Mouse (Mus musculus) lung, postnatal 25 days (tissue): ENCODE data around the gene Tsfm.
"Not testable (repeated sequence)": the region's sequence is repeated elsewhere in the genome, so short reads cannot be mapped to it uniquely, and the experiment has no call there.

ENCODE experiments used
- DNase-seq: peaks from one replicate; pipeline ENCODE4 v3.0.0; 2022; ENCODE audit warnings: low spot score

The Tsfm gene

DNA sequence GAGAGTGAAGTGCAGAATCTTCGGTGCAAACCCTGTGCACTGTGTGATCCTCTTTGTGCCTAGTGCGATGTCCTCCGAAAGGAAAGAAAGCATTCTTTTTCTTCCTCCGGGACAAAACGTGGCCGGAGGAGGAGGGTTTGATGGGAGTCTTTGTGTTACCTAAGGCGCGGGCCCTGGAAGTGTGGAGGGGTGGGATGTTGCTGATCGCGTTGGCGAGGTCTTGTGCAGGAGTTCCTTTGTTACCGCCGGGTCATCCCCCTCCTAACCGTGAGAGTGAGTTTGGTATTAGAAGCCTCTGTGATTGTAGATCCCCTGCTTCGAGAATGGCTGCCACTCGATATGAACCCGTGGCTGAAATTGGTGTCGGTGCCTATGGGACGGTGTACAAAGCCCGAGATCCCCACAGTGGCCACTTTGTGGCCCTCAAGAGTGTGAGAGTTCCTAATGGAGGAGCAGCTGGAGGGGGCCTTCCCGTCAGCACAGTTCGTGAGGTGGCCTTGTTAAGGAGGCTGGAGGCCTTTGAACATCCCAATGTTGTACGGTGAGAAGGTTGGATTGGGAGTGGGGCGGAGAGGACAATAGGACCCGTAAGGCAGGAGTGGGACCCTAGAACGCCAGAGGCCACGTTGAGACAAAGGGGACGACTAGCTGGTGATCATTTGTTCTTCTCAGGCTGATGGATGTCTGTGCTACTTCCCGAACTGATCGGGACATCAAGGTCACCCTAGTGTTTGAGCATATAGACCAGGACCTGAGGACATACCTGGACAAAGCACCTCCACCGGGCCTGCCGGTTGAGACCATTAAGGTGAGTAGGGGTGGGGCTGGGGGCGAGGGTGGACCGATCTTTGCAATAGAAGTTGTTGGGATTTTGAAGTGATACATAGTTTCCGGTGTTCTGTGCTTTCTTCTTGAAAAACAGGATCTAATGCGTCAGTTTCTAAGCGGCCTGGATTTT is 33.6 kb upstream of the Tsfm start:
- no peak for DNase-seq

DNA sequence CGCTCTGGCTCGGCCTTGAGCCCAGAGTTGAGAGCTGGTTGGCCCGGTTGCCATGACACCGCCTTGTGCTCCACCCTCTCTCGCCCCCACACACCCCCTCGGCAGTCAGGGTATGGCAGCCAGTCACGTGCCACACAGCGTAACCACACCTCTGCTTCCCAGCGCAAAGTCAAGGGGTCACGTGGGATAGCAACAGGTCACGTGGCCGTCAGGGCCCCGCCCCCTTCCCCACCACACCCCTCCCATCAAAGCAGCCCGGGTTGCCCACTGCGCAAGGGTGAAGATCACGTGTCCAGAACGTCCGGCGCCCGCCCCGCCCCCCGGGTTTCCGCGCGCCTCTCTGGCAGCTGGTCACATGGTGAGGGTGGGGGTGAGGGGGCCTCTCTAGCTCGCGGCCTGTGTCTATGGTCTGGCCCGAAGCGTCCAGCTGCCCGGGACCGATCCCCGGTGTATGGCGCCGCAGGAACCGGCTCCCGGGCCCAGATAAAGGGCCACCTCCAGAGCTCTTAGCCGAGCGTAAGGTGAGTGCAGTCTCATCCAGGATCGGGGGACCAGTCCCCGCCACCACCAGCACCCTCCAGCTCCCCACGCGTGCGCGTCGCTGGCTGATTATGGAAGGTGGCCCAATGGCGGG is 32.7 kb upstream of the Tsfm start, which contains the start of gene Cdk4:
Gene Cdk4, plus strand, starts transcription at position 296 of the 634 bp plus-strand sequence.
- peak; percentile 98 for DNase-seq

GRCm38 (mm10) chr10:127062503-127062902 is 31.9 kb upstream of the Tsfm start:
- DNase-seq, result no peak

DNA sequence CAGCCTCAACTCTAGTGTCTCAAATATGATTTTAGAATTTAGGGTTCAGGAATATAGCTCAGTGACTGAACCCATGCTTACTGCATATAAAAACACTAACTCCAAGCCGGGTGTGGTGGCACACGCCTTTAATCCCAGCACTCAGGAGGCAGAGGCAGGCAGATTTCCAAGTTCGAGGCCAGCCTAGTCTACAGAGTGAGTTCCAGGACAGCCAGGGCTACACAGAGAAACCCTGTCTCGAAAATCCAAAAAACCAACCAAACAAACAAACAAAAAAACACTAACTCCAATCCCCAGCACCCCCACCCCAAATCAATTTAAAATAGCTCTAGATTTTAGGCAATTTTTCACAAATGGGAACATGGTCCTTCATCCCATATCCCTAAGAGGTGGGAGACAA is 31.5 kb upstream of the Tsfm start:
- not testable (repeated sequence) for DNase-seq

- no peak for DNase-seq
These were observed 30.9 kb upstream of the Tsfm start for GRCm38 (mm10) chr10:127061513-127061912.

DNA sequence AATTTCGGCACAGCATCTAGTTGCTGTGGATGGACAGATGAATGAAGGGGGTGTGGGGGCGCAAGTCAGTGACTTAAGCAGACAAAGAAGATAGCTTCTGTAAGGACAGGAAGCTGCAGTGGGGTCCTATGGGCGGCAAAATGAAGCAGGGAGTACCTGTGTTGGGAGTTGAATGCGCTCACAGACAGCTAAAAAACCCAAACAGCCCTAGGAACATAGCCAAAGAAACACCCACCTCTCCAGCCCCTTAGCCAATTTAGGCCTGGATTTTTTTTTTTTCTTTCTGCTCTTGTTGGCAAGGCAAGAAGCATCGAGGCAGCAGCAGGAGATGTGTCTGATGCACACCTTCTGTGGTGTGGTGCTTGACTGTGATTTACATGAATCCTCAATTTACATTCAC is 30.4 kb upstream of the Tsfm start:
- DNase-seq, result no peak

DNA sequence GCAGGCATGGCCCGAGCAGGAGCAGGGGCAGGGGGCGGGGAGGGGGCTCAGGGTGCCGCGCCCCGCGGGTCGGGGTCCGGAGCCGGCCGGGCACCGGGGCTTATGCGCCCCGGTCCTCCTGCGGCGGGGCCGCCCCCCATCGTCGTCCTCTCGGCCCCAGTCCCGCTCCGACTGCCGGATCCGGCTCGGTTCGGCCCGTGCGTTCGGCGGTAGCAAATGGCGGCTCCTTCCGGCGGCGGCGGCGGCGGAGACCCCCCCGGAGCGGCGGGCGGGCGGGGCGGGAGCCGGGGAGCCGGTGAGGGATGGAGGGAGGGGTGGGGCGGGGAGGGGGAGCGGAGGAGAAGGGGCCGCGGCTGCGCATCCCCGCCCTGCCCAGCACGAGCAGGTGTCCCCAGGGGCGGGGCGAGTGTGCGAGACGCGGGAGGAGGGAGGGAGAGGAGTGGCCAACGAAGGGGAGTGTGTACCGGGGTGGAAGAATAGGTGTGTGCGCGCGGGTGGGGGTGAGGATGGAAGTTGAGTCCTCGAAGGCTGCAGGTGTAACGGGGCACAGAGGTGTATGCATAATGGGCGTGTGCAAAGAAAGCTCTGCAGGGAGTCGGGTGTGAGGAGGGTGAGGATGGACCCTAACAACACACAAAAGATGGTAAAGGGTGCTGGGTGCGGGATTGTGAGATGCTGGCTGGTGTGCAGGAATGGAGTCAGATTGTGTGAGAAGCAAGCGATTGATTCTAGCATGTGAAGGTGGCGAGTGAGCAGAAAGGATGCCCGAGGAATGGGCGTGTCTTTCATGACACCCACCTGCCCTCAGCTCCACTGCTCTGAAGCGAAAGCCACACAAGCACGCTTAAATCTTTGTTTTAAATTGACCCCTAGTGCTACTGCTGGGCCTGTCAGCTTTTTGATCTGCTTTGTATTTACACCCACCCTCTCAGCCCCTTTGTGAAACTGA is 29.6 kb upstream of the Tsfm start, which contains the start of gene March9:
Gene March9, minus strand, starts transcription at position 217 of the 949 bp plus-strand sequence.
- peak; percentile 82 for DNase-seq

GRCm38 (mm10) chr10:127059174-127059967 is 28.7 kb upstream of the Tsfm start:
- DNase-seq, result no peak

- no peak for DNase-seq
These were observed 28.1 kb upstream of the Tsfm start for GRCm38 (mm10) chr10:127058708-127059107.

- peak; percentile 79 for DNase-seq
These were observed 27.5 kb upstream of the Tsfm start for GRCm38 (mm10) chr10:127058161-127058560.

- DNase-seq, result no peak
These were observed 25.9 kb upstream of the Tsfm start for GRCm38 (mm10) chr10:127056490-127056889.

DNA sequence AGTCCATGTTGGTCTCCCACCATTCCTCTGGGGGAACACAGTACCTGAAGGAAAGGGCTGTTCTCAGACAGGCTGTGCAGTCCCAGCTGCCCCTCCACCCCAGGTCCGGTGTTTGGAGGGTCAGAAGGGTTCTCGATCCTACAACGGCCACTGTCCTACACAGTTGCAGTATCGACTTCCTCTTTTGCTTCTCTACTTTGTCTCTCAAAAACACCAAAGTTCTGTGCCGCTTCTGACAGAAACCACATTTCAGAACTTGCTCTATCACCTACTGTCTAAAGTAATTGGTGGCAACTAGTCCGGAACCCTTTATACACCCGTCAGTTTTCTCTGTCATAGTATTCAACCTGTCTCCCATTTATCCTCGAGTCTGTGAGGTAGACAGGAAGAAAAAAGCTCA is 24.8 kb upstream of the Tsfm start:
- no peak for DNase-seq

- DNase-seq, result no peak
These were observed 24.0 kb upstream of the Tsfm start for GRCm38 (mm10) chr10:127054646-127055045.

GRCm38 (mm10) chr10:127050119-127050474 is 19.5 kb upstream of the Tsfm start:
- DNase-seq, result no peak

GRCm38 (mm10) chr10:127049395-127050118 is 18.9 kb upstream of the Tsfm start:
- DNase-seq, result no peak

DNA sequence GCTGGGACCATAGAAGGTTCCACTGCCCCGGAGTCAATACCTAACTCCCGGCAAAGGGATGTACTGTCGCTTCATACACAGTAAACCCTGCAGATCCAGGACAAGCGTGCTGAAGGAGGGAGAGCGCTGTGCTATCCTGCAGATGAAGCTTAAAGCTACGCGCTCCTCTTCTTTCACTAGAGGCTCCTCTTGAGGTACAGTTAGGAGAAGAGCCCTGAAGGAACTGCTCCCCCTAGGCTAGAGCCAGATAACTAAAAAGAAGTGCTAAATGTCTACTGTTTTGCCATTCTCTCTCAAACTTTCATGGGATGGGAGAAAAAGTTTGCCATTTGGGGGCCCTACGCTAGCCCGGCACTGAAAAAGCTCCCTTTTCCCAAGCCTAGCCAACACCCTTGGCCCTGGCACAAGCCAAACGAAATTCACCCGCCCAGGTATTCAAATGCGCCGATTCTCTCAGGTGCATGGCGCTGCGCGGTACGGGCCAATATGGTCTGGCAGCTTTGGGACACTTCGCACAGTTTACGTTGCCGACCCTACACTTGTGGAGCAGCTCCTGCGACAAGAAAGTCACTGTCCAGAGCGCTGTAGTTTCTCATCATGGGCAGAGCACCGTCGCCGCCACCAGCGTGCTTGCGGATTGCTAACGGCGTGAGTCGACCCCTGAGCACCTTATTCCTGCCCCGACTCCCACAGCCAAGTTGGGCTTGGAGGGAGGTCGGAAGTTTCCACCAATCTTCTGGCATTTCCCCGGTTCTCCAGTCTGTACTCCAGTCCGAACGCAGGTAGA is 18.2 kb upstream of the Tsfm start:
- no peak for DNase-seq

DNA sequence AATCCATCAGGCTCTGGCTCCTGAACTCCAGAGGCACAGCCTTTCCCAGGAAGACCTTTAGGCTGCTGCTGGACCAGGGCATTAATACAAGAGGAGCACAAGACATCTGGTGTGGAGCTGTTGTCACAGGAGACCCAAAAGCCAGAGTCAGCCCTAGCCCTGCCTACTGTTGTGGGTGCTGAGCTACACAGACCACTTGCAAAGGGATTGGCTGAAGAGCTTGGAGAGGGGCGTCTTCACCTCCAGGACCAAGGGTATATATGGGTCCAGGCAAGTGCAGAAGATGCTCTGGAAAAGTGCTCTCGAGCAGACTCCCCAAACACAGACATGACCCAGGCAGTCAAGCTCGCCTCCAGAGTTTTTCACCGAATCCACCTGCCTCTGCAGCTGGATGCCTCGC is 17.3 kb upstream of the Tsfm start, which contains the start of gene Cyp27b1:
Gene Cyp27b1, plus strand, starts transcription at position 297 of the 400 bp plus-strand sequence.
- DNase-seq, result no peak

DNA sequence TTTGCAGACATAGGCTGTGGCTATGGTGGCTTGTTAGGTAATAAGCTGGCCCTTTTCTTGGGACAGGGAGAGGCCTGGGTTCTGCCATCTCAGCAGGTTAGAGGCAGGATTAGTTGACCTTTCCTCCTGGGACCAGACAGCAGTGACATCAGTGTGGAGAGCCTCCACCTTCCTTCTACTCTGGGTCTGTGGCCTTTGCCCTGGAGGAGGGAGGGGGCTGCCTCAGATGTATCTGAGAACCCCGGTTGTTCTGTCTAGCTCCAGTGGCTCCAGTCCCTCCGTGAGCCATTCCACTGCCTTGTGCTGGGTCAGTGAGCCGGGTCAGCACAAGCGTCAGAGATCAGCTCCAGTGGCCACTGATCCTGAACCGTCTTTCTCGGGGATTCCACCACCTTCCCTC is 12.5 kb upstream of the Tsfm start:
- DNase-seq, result no peak

GRCm38 (mm10) chr10:127042468-127043115 is 12.0 kb upstream of the Tsfm start:
- DNase-seq, result no peak
